Mouse (Mus musculus): ENCODE results near the gene Kcnj12. TPM values are rescaled to one million over a fixed set of nuclear protein-coding genes. Genes with fewer than 3 reads are reported as not detected.

Kcnj12 gene
- total RNA-seq (2021) = 10 to 100 TPM; 13.7 to 16.4 TPM
- long read RNA-seq, experiment 1, transcript Kcnj12-202 (2 exons, 2,291 nt) = major isoform, 23 of 31 reads
- long read RNA-seq, experiment 1, partial matches to known transcripts = 0 of 31 reads
- long read RNA-seq, experiment 1, other reads (novel, unspliced or antisense) = 8 of 31 reads
- long read RNA-seq, experiment 2, transcript Kcnj12-202 (2 exons, 2,291 nt) = major isoform, 24 of 30 reads
- long read RNA-seq, experiment 2, partial matches to known transcripts = 0 of 30 reads
- long read RNA-seq, experiment 2, other reads (novel, unspliced or antisense) = 6 of 30 reads

DNA sequence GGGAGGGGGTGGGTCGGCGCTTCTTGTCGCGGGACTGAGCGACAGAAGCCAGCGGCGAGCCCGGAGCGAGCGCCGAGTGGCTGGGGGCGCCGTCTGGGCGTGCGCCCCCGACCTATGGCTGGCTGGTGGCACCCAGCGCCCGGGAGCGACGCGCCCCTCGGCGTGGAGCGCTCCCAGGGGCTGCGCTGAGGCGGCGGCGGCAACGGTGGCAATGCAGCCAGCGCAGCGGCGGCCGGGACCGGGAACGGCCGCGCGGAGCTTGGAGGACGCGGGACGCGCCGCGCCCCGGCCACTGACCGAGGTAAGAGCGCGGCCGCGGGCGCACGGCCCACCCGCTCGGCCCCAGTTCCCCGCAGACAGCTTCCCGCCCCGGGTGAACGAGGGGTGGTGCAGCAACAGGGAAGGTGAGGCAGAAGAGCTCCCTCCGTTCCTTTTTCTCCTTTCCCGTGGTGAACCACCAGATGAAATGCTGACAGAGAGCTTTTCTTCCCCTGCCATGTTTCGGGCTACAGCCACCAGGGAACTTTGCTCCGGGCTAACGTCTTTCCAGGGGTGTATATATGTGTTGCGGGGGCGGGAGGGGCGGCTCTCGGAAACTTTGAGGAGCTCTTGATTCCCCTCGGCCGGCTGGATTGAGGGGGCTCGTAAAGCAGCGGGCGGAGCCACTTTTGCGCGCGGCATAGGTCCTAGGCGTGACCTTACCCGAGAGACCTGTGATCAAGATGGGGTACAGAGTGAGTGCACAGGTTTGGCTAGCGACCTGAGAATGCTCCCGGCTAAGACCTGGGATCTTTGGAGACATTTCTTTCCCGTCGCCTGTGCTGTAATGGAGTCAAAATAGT is at the start of gene Kcnj12:
TSS of gene Kcnj12 (plus strand) at position 15 of the 842 bp plus-strand sequence.
- DNase-seq (ENCODE audit: low spot score in 2 of 2) = no peak

- no peak for DNase-seq (ENCODE audit: low spot score in 2 of 2)
Measured at GRCm38 (mm10) chr11:60975097-60975496, 47.3 kb upstream of the Kcnj12 start.

- DNase-seq (ENCODE audit: low spot score in 2 of 2) = no peak
Measured at GRCm38 (mm10) chr11:60976234-60976633, 46.1 kb upstream of the Kcnj12 start.

GRCm38 (mm10) chr11:60976742-60977141 is 45.6 kb upstream of the Kcnj12 start:
- DNase-seq (ENCODE audit: low spot score in 2 of 2) = no peak

DNA sequence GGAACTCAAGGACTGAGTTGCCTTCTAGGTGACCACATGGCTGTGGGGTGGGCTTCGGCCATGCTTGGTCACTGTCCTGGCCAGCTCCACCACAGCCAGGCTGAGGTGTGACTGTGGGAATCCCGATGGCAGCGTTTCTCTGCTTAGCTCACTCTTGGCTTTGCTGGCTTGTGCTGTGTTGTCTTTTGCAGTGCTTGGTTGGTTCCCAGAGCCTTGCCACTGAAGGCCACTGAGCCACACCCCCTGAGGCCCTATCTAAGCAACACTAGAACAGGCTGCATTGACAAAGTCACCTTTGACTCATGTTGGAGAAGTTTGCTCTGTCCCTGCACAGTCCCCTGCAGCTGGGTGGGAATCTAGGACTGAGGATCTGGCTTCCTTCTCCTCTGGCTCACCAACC is 45.2 kb upstream of the Kcnj12 start:
- DNase-seq (ENCODE audit: low spot score in 2 of 2) = no peak

- no peak for DNase-seq (ENCODE audit: low spot score in 2 of 2)
Measured at GRCm38 (mm10) chr11:60978658-60979057, 43.7 kb upstream of the Kcnj12 start.

GRCm38 (mm10) chr11:60979788-60980187 is 42.6 kb upstream of the Kcnj12 start:
- DNase-seq (ENCODE audit: low spot score in 2 of 2) = no peak

GRCm38 (mm10) chr11:60981693-60982486 is 40.5 kb upstream of the Kcnj12 start:
- no peak for DNase-seq (ENCODE audit: low spot score in 2 of 2)

DNA sequence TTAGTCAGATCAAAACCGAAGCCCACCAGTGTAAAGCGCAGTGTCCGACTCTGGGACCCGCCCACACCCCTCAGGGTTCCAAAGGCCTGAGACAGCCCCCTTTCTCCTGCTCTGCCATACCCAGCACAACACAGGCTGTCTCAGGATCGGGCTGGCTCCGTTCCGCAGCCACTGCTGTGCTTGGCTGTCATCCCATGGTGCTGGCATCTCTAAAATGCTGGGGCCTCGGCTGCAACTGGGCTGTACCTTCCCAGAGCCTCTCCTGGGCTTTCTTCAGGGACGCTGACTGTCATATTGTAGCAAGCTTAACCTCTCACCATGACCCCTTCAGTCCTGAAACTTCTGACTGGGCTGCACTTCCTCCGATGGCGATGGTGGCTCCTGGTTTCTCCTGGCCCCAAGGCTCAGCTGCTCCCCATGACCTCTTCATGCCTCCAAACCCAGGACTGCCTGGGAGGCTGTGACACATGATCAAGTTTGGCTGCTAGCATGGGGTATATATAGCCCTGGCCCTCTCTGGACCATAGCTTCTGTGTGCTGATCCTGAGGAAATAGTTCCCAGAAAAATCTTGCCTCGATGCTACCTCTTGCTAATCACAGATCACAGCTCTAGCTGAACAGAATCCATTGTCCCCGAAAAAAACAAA is 37.3 kb upstream of the Kcnj12 start:
- DNase-seq (ENCODE audit: low spot score in 2 of 2) = peak in 1 of 2 experiments; percentile 41

- no peak for DNase-seq (ENCODE audit: low spot score in 2 of 2)
Measured at GRCm38 (mm10) chr11:60990428-60990827, 31.9 kb upstream of the Kcnj12 start.

DNA sequence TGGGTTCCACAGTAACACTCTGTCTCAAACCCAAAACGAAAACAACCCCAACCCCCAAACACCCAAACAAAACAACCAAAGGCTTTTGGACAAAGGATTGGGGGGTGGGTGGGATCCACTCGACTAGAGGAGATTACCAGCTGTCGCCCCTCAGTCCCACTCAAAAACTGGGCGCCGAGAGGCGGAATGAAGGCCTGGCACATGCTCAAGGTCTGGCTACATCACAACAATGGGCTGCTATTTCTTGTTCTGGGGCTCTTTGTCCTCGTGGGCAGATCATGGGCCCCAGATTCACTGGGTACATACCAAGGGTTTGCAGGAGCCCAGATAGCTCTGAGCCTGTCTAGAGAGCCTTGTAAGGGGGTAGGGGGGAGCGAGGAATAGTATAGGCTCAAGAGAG is 19.6 kb upstream of the Kcnj12 start:
- DNase-seq (ENCODE audit: low spot score in 2 of 2) = no peak

DNA sequence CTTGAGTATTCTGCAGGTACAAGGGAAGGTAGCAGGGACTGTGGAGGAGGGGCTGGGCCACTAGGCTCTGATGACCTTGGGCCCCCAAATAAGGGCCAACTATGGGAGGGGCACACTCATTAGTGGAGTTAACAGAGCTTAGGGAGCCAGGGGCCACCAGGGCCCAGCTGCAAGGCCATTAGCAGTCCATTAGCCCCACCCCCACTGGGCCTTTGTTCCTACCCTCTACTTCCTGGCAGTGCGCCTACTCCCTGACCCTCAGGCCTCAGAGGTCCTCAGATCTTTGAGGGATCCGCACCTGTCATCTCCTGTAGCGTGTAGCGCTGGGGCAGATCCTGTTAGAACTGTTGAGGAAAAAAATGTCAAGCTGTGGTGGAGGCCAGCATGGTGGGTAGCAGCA is 18.3 kb upstream of the Kcnj12 start:
- no peak for DNase-seq (ENCODE audit: low spot score in 2 of 2)

GRCm38 (mm10) chr11:61004781-61005180 is 17.6 kb upstream of the Kcnj12 start:
- no peak for DNase-seq (ENCODE audit: low spot score in 2 of 2)

DNA sequence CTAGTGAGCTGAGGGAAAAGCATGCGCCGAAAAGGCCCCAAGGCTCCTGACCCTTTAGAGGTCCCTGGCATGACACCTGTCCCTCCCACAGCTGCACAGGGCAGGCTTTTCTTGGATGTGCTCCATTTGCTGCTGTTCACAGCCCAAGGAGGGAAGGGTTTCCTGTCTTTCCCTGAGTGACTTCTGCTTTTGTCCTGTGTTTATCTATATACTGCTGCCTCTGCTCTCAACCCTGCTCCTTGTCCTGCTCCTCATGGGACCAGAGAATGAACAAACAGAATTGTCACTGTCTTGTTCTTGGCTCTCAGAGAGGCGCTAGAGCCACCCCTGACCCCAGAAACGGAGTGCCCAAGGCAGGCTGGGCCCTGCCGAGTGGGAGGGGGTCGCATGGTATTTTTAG is 17.0 kb upstream of the Kcnj12 start:
- DNase-seq (ENCODE audit: low spot score in 2 of 2) = no peak

- DNase-seq (ENCODE audit: low spot score in 2 of 2) = no peak
Measured at GRCm38 (mm10) chr11:61011736-61012294, 10.5 kb upstream of the Kcnj12 start.

DNA sequence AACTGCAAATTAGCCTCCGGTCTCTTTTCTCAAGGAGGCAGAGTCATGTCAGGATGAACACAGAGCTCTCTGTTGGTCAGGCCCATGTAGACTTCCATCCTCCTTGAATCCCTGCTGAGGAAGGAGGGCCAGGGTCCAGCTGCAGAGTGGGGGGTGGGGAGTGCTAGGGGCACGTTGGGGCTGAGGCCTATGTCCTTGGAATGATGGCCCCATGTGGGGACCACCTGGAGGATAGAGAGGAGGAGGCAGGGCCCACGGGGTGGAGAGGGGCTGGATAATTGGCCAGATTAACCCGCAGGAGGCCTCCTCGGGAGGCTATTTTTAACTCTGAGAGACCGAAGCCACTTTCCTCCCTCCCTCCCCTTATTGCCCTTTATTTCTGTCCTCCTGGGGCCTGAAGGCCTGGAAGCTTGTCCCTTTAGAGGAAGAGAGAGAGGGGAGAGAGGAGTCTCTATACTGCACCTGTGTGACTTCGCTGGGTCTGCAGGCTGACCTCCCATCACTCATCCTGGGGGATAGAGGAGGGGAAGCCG is 5.4 kb upstream of the Kcnj12 start:
- no peak for DNase-seq (ENCODE audit: low spot score in 2 of 2)

DNA sequence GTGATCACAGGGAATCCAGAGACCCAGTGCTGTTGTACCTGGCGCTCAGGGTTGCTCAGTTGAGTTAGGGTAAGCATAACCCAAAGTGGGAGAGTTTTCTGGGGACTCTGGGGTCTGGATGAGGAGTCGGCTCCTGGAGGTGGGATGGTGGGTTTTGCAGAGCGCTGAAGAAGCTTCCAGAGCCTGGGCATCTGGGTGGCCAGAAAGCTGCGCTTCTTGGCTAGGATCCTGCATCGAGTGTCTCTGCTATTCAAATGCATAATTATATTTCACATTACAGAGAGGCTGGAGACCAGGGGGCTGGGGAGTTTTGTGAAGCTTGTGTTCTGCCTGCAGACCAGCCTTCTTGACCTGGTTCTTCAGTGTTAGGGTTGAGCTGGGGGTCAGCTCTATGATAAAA is 1.2 kb upstream of the Kcnj12 start:
- DNase-seq (ENCODE audit: low spot score in 2 of 2) = no peak

DNA sequence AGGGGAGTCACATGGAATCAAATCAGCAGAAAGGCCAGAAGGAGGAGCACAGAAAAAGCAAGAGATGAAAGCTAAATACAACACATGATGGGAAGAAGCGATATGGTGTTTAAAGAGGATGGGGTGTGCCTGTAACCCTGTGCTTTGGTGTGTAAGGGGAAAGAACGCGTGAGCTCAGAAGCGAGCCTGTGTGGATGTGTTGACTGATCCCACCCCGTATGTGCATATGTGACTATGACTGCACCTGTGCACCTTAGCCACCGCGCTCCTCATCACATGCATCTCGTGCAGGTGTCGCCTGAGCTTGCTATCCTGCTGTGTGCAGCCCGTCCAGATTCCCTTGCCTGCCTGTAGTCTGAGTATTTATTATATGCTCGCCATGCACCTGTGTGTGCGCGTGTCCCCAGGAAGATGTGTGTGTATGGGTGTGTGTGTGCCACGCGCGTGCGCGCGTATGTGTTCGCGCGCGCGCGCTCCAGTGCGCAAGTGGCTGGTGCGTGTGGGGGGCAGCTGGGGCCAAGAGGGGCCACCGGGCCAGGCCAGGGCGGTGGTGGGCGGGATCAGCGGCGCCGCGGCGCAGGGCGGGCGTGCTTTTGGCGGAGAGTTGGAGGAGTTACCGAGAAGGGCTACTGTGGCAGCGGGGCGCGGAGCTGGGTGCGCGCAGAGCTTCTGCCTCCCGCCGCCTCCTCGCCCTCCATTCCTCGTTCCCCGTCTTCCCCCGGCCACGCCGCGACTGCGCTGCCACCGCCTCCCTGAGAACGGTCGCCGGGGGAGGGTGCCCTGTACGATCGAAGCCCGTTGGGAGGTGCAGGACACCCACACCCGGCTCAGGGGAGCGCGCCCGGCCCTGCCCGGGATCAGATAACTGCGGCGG is 451 bp upstream of the Kcnj12 start:
- DNase-seq (ENCODE audit: low spot score in 2 of 2) = peak in 1 of 2 experiments; percentile 34

GRCm38 (mm10) chr11:61023416-61024200 is 1.2 kb downstream of the Kcnj12 start:
- DNase-seq (ENCODE audit: low spot score in 2 of 2) = no peak

Data from gastrocnemius, postnatal 4 days (tissue).